Mouse (Mus musculus): ENCODE measurements around the gene Vangl2. TPM values are rescaled to one million over a fixed set of nuclear protein-coding genes. Genes with fewer than 3 reads are reported as not detected.

The Vangl2 gene
- polyA plus RNA-seq, 1 experiment from 2014 or later, result 14.1 TPM

DNA sequence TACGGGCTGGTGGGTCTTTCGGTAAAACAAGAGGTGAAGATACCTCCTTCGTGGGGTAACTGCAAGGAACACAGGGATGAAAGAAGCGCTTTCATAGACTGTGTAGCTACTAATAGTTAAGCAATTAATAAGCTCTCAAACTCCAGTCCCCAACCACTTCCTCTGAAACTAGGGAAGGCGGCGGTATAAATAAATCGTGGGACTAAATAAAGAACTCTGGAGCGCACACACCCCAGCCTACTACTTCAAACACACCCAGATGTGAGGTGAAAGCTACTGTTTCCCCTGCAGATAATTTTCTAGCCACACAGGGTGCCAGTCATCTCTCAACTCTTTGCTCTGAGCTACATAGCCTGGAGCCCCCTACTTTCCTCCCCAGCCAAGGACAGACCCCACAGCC is 12.2 kb downstream of the Vangl2 start:
- peaks cover 41% of the 10 kb centered on the region for H3K4me1 ChIP-seq
- no peak overlapping the region for H3K4me2 ChIP-seq
- peaks cover 6% of the 10 kb centered on the region; the same call in 1 of the 2 replicates for H3K36me3 ChIP-seq
- H3K9ac ChIP-seq, result no peak overlapping the region
- peak overlapping the region; percentile 58 for H3K27ac ChIP-seq
- no peaks in the 10 kb centered on the region for H3K9me3 ChIP-seq
- WGBS, result 41% methylated on average over 8 of the region's 8 CpGs
- ATAC-seq (ENCODE audit: borderline replicate concordance, extremely low read depth, low FRiP score, low TSS enrichment), result no peak
- H3K4me3 ChIP-seq, result no peak overlapping the region
- H3K27me3 ChIP-seq, result no peaks in the 10 kb centered on the region

- no peak for ATAC-seq (ENCODE audit: borderline replicate concordance, extremely low read depth, low FRiP score, low TSS enrichment)
- Histone ChIP-seq H3K9ac (no peak overlapping the region), H3K9me3 (no peaks in the 10 kb centered on the region), H3K4me2 (no peak overlapping the region), H3K36me3 (peaks cover 12% of the 10 kb centered on the region; the same call in 1 of the 2 replicates), H3K4me1 (peaks cover 41% of the 10 kb centered on the region), H3K27me3 (no peaks in the 10 kb centered on the region), H3K4me3 (no peak overlapping the region), H3K27ac (no peak overlapping the region)
- 62% methylated on average over 9 of the region's 9 CpGs for WGBS
These were observed 12.8 kb downstream of the Vangl2 start for GRCm38 (mm10) chr1:172015312-172015939.

- no peaks in the 10 kb centered on the region for H3K9me3 ChIP-seq
- H3K9ac ChIP-seq, result no peak overlapping the region
- H3K36me3 ChIP-seq, result peaks cover 18% of the 10 kb centered on the region
- H3K27me3 ChIP-seq, result no peaks in the 10 kb centered on the region
- no peak overlapping the region for H3K27ac ChIP-seq
- H3K4me1 ChIP-seq, result peaks cover 38% of the 10 kb centered on the region
- 75% methylated on average over 9 of the region's 9 CpGs for WGBS
- ATAC-seq (ENCODE audit: borderline replicate concordance, extremely low read depth, low FRiP score, low TSS enrichment), result no peak
- no peak overlapping the region for H3K4me3 ChIP-seq
- H3K4me2 ChIP-seq, result no peak overlapping the region
These were observed 13.5 kb downstream of the Vangl2 start for GRCm38 (mm10) chr1:172014771-172015170.

- Histone ChIP-seq H3K9me3 (no peaks in the 10 kb centered on the region), H3K4me2 (no peak overlapping the region), H3K27ac (no peak overlapping the region), H3K36me3 (peaks cover 42% of the 10 kb centered on the region), H3K9ac (no peak overlapping the region), H3K4me1 (peaks cover 16% of the 10 kb centered on the region), H3K27me3 (no peaks in the 10 kb centered on the region), H3K4me3 (no peak overlapping the region)
- WGBS, result 16% methylated on average over 5 of the region's 5 CpGs
- no peak; the same call in 1 of the 2 replicates for ATAC-seq (ENCODE audit: borderline replicate concordance, extremely low read depth, low FRiP score, low TSS enrichment)
These were observed 16.2 kb downstream of the Vangl2 start for GRCm38 (mm10) chr1:172012030-172012429.

- 92% methylated on average over 20 of the region's 20 CpGs for WGBS
- no peak overlapping the region for H3K27ac ChIP-seq
- no peaks in the 10 kb centered on the region for H3K4me1 ChIP-seq
- H3K9me3 ChIP-seq, result no peaks in the 10 kb centered on the region
- no peak for ATAC-seq (ENCODE audit: borderline replicate concordance, extremely low read depth, low FRiP score, low TSS enrichment)
- H3K36me3 ChIP-seq, result peaks cover 58% of the 10 kb centered on the region
- no peaks in the 10 kb centered on the region for H3K27me3 ChIP-seq
- H3K9ac ChIP-seq, result no peak overlapping the region
- no peak overlapping the region for H3K4me3 ChIP-seq
- no peak overlapping the region for H3K4me2 ChIP-seq
These were observed 18.0 kb downstream of the Vangl2 start for GRCm38 (mm10) chr1:172010042-172010824.

- Histone ChIP-seq H3K27ac (no peak overlapping the region), H3K4me1 (no peaks in the 10 kb centered on the region), H3K4me2 (no peak overlapping the region), H3K4me3 (no peak overlapping the region), H3K9ac (no peak overlapping the region), H3K9me3 (no peaks in the 10 kb centered on the region), H3K27me3 (no peaks in the 10 kb centered on the region), H3K36me3 (peaks cover 66% of the 10 kb centered on the region)
- no peak for ATAC-seq (ENCODE audit: borderline replicate concordance, extremely low read depth, low FRiP score, low TSS enrichment)
- 90% methylated on average over 21 of the region's 21 CpGs for WGBS
These were observed 18.8 kb downstream of the Vangl2 start for GRCm38 (mm10) chr1:172009406-172009805.

DNA sequence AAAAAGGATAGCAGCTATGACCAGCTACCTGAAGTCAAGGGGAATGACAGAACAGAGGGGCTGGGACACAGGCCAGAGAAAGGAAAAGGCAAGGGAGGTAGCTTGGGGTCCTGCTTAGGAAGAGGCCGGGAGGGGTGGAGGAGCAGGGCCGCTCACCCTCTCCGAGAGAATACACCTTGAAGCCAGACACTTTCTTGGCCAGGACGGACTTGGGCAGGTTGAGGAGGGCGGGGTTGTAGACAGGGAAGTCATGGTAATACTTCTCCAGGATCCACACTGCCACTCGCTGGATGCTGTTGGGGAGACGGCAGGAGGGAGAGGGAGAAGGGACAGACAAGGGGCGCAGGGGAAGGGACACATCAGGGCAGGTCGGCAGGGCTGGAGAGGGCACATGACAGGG is 19.9 kb downstream of the Vangl2 start:
- Histone ChIP-seq H3K4me2 (no peak overlapping the region), H3K4me3 (no peak overlapping the region), H3K27me3 (no peaks in the 10 kb centered on the region), H3K9ac (no peak overlapping the region), H3K36me3 (peaks cover 71% of the 10 kb centered on the region), H3K4me1 (no peaks in the 10 kb centered on the region), H3K9me3 (no peaks in the 10 kb centered on the region), H3K27ac (no peak overlapping the region)
- ATAC-seq (ENCODE audit: borderline replicate concordance, extremely low read depth, low FRiP score, low TSS enrichment), result no peak
- 89% methylated on average over 9 of the region's 9 CpGs for WGBS

DNA sequence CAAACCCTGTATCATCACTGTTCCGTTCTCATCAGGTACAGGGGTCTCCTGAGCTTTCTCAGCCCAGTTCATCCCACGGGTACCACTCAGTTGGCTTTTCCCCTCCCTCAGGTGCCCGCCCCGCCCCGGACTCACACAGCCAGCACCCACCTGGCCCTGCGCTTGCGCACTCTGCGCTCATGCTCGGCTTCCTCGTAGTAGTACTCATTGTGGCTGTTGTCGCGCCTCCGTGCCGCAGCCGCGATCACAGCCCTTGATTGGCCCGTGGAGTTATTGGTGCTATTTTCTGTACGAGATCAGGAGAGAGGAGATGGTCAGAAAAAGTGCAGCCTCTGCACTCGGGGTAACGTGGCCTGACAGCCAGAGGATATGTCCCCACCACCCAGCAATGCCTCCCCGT is 20.5 kb downstream of the Vangl2 start:
- Histone ChIP-seq H3K36me3 (peaks cover 77% of the 10 kb centered on the region), H3K27ac (no peak overlapping the region), H3K9me3 (no peaks in the 10 kb centered on the region), H3K4me1 (no peaks in the 10 kb centered on the region), H3K4me2 (no peak overlapping the region), H3K4me3 (no peak overlapping the region), H3K27me3 (no peaks in the 10 kb centered on the region), H3K9ac (no peak overlapping the region)
- WGBS, result 96% methylated on average over 21 of the region's 21 CpGs
- no peak for ATAC-seq (ENCODE audit: borderline replicate concordance, extremely low read depth, low FRiP score, low TSS enrichment)

GRCm38 (mm10) chr1:172001665-172002064 is 26.6 kb downstream of the Vangl2 start:
- Histone ChIP-seq H3K27ac (no peak overlapping the region), H3K4me1 (no peaks in the 10 kb centered on the region), H3K4me2 (no peak overlapping the region), H3K36me3 (peaks cover 32% of the 10 kb centered on the region), H3K27me3 (no peaks in the 10 kb centered on the region), H3K9me3 (no peaks in the 10 kb centered on the region), H3K9ac (no peak overlapping the region), H3K4me3 (no peak overlapping the region)
- 70% methylated on average over 12 of the region's 12 CpGs for WGBS
- no peak for ATAC-seq (ENCODE audit: borderline replicate concordance, extremely low read depth, low FRiP score, low TSS enrichment)

- H3K27ac ChIP-seq, result no peak overlapping the region
- H3K9ac ChIP-seq, result no peak overlapping the region
- H3K4me1 ChIP-seq, result no peaks in the 10 kb centered on the region
- no peaks in the 10 kb centered on the region for H3K27me3 ChIP-seq
- no peak overlapping the region for H3K4me2 ChIP-seq
- H3K9me3 ChIP-seq, result no peaks in the 10 kb centered on the region
- 49% methylated on average over 3 of the region's 3 CpGs for WGBS
- peak; percentile 46; the same call in 1 of the 2 replicates for ATAC-seq (ENCODE audit: borderline replicate concordance, extremely low read depth, low FRiP score, low TSS enrichment)
- H3K4me3 ChIP-seq, result no peak overlapping the region
- peaks cover 23% of the 10 kb centered on the region for H3K36me3 ChIP-seq
These were observed 27.6 kb downstream of the Vangl2 start for GRCm38 (mm10) chr1:172000641-172001040.

DNA sequence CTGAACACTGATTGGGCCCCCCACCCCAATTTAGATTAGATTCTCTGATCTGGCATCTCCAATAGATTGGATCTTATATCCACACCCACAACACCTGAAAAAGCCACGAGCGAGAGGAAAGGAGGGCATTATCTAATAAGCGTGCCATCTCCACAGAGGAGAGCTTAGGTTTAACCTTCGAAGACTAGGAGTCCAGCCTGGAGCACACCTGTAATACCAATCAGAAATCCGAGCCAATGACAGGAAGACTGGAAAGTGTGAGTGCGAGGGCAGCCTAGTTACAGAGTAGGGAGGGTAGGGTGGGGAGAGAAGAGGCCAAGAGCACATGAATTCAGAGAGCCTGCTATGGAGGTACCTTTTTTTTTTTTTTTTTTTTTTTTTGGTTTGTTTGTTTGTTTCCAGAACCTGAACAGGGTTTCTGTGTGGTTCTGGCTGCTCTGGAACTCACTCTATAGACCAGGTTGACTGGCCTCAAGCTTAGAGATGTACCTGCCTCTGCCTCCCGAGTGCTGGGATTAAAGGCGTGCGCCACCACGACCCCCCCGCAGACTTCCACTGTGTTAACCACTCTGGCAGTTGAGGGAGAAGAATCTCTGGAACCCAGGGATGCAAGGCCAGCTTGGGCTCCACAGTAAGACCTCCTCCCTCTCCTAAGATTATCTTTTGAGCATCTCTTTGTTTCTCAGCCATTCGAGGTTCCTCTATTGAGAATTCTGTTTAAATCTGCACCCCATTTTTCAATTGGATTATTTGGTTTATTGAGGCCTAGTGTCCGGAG is 29.2 kb downstream of the Vangl2 start:
- no peaks in the 10 kb centered on the region for H3K27me3 ChIP-seq
- H3K36me3 ChIP-seq, result peaks cover 8% of the 10 kb centered on the region
- no peak overlapping the region for H3K4me3 ChIP-seq
- ATAC-seq (ENCODE audit: borderline replicate concordance, extremely low read depth, low FRiP score, low TSS enrichment), result no peak
- no peaks in the 10 kb centered on the region for H3K9me3 ChIP-seq
- no peak overlapping the region for H3K9ac ChIP-seq
- no peak overlapping the region for H3K4me2 ChIP-seq
- WGBS, result 91% methylated on average over 13 of the region's 13 CpGs
- H3K4me1 ChIP-seq, result no peaks in the 10 kb centered on the region
- H3K27ac ChIP-seq, result no peak overlapping the region

DNA sequence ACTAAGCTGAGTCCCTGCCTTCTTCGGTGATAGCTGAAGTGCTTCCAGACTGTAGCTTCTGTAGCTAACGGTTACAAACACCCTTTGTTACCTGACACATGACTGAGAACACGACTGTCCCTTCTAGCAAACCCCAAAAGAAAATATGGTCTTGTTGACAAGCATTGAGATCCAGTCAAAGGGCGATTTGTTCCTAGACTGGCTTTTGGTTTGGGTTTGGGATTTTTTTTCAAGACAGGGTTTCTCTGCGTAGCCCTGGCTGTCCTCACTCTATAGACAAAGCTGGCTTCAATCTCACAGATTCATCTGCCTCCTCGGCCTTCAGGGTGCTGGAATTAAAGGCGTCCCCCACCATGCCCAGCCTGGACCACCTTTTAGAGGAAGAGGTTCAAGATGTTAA is 31.5 kb downstream of the Vangl2 start:
- Histone ChIP-seq H3K9me3 (no peaks in the 10 kb centered on the region), H3K4me1 (no peaks in the 10 kb centered on the region), H3K27me3 (no peaks in the 10 kb centered on the region), H3K4me2 (no peak overlapping the region), H3K36me3 (no peaks in the 10 kb centered on the region), H3K4me3 (no peak overlapping the region), H3K9ac (no peak overlapping the region), H3K27ac (no peak overlapping the region)
- no peak for ATAC-seq (ENCODE audit: borderline replicate concordance, extremely low read depth, low FRiP score, low TSS enrichment)
- WGBS, result 74% methylated on average over 7 of the region's 7 CpGs
